Mouse (Mus musculus) ovary, adult 18-20 months (tissue): ENCODE results near the gene Scnn1b.

Experiments
- DNase-seq: peaks from one replicate; pipeline ENCODE4 v3.0.0; 2022; ENCODE audit warnings: low spot score, mixed read lengths

Gene Scnn1b

GRCm38 (mm10) chr7:121966169-121966568 lies 101.3 kb downstream of the Scnn1b start:
- DNase-seq = no peak
